Mouse (Mus musculus) spleen, adult 2 months (tissue): ENCODE data around the gene Lsg1.

Source experiments
- CTCF ChIP-seq: fragments of 200-500 bp; IDR thresholded peaks from 2 replicates; pipeline ENCODE4 v1.5.1; 2011; ENCODE audit warnings: mild to moderate bottlenecking, inconsistent platforms; ENCODE audit not compliant: insufficient read depth, insufficient read length, insufficient replicate concordance; ENCODE audit errors: extremely low read depth
- POLR2A ChIP-seq: fragments of 200-500 bp; IDR thresholded peaks from 2 replicates; pipeline ENCODE4 v1.6.1; 2011; ENCODE audit warnings: low read depth, low read length, inconsistent platforms

GRCm38 (mm10) chr16:30605528-30605927 lies 18.1 kb upstream of the Lsg1 start:
- TF ChIP-seq CTCF: no peak
- no peak for TF ChIP-seq POLR2A
